Mouse (Mus musculus) CH12.LX (cell line): ENCODE data around the gene Eif4e. TPM values are rescaled to one million over a fixed set of nuclear protein-coding genes. Genes with fewer than 3 reads are reported as not detected.
A peak's percentile ranks its signal among the peaks of the same experiment; 100 is the strongest.

Source experiments
- DNase-seq: peaks from one replicate; pipeline ENCODE4 v3.0.0-alpha.2; 2013; ENCODE audit errors: extremely low read depth
- H3K27ac ChIP-seq: 2 replicates; pipeline ENCODE4 v1.5.1; 2012; ENCODE audit warnings: low read depth, mild to moderate bottlenecking, control low read depth, moderate library complexity; ENCODE audit not compliant: insufficient read depth
- H3K27me3 ChIP-seq: replicated peaks from 2 replicates; pipeline ENCODE3; 2012; ENCODE audit warnings: inconsistent platforms
- H3K36me3 ChIP-seq, 2 experiments: replicated peaks in 1 of 2; 2 replicates each; pipeline versions ENCODE3 to v1.6.1; 2012; ENCODE audit warnings: inconsistent platforms in 1 of 2, low read length in 1 of 2, mild to moderate bottlenecking in 1 of 2, mixed read lengths in 1 of 2, moderate library complexity in 1 of 2; ENCODE audit not compliant: control insufficient read depth in 1 of 2, insufficient read depth in 1 of 2
- H3K4me1 ChIP-seq, 2 experiments: 2 replicates each; pipeline ENCODE4 v1.6.1; 2012; ENCODE audit warnings: inconsistent platforms in 1 of 2, moderate library complexity in 1 of 2; ENCODE audit not compliant: insufficient read depth in 2 of 2, control insufficient read depth in 1 of 2
- H3K4me2 ChIP-seq: 2 replicates; pipeline ENCODE4 v1.6.1; 2012; ENCODE audit warnings: low read depth, mild to moderate bottlenecking, control low read depth; ENCODE audit not compliant: poor library complexity, insufficient read depth, severe bottlenecking
- H3K4me3 ChIP-seq, 3 experiments: fragments of 150-350 bp in 1 of 3; sonication (generic) in 1 of 3; replicated peaks in 1 of 3; 2 replicates each; pipeline versions ENCODE3 to v1.5.1; 2011 to 2012; ENCODE audit warnings: low read depth in 2 of 3, low read length in 2 of 3, mild to moderate bottlenecking in 2 of 3, moderate library complexity in 2 of 3, control low read depth in 1 of 3, improper control_type of control experiment in 1 of 3, inconsistent platforms in 1 of 3, mixed read lengths in 1 of 3; ENCODE audit not compliant: poor library complexity in 1 of 3
- H3K79me2 ChIP-seq: replicated peaks from 2 replicates; pipeline ENCODE4 v1.6.1; 2012; ENCODE audit warnings: mild to moderate bottlenecking, moderate library complexity; ENCODE audit not compliant: control insufficient read depth, poor library complexity, insufficient read depth, severe bottlenecking; ENCODE audit errors: extremely low read depth
- H3K9ac ChIP-seq: 2 replicates; pipeline ENCODE4 v1.6.1; 2012; ENCODE audit warnings: low read depth, mild to moderate bottlenecking, control low read depth, moderate library complexity; ENCODE audit not compliant: insufficient read depth
- H3K9me3 ChIP-seq: replicated peaks from 2 replicates; pipeline ENCODE3; 2012; ENCODE audit warnings: low read length, inconsistent platforms, mixed read lengths
- BHLHE40 ChIP-seq: IDR thresholded peaks from 2 replicates; pipeline ENCODE4 v1.6.1; 2011; ENCODE audit warnings: mild to moderate bottlenecking, low read depth, low read length, improper control_type of control experiment
- CHD2 ChIP-seq: IDR thresholded peaks from 2 replicates; pipeline ENCODE4 v1.6.1; 2011; ENCODE audit warnings: low read length, improper control_type of control experiment
- CTCF ChIP-seq, 2 experiments: IDR thresholded peaks in 1 of 2; conservative IDR thresholded peaks in 1 of 2; 2 replicates each; pipeline ENCODE4 v1.5.1; 2011 to 2012; ENCODE audit warnings: low read depth in 2 of 2, low read length in 2 of 2, improper control_type of control experiment in 1 of 2, inconsistent platforms in 1 of 2, mild to moderate bottlenecking in 1 of 2, moderate library complexity in 1 of 2
- E2F4 ChIP-seq: IDR thresholded peaks from 2 replicates; pipeline ENCODE4 v1.6.1; 2011; ENCODE audit warnings: low read depth, low read length, improper control_type of control experiment; ENCODE audit not compliant: insufficient replicate concordance
- ELF1 ChIP-seq: IDR thresholded peaks from 2 replicates; pipeline ENCODE4 v1.6.1; 2014; ENCODE audit warnings: low read depth, mild to moderate bottlenecking, inconsistent platforms, low read length, improper control_type of control experiment
- EP300 ChIP-seq: IDR thresholded peaks from 2 replicates; pipeline ENCODE4 v1.6.1; 2011; ENCODE audit warnings: low read length, improper control_type of control experiment
- ETS1 ChIP-seq: conservative IDR thresholded peaks from 2 replicates; pipeline ENCODE4 v1.6.1; 2012; ENCODE audit warnings: low read depth, mild to moderate bottlenecking, inconsistent platforms, low read length, improper control_type of control experiment, moderate library complexity
- GABPA ChIP-seq: IDR thresholded peaks from 2 replicates; pipeline ENCODE4 v1.6.1; 2012; ENCODE audit warnings: low read depth, low read length, improper control_type of control experiment, inconsistent platforms; ENCODE audit not compliant: insufficient replicate concordance
- HCFC1 ChIP-seq: IDR thresholded peaks from 2 replicates; pipeline ENCODE4 v1.6.1; 2012; ENCODE audit warnings: low read depth, mild to moderate bottlenecking, inconsistent platforms, low read length, improper control_type of control experiment
- IRF4 ChIP-seq: IDR thresholded peaks from 2 replicates; pipeline ENCODE4 v1.6.1; 2014; ENCODE audit warnings: low read depth, mild to moderate bottlenecking, inconsistent platforms, low read length, improper control_type of control experiment
- JUN ChIP-seq: IDR thresholded peaks from 2 replicates; pipeline ENCODE4 v1.6.1; 2011; ENCODE audit warnings: low read depth, mild to moderate bottlenecking, low read length, improper control_type of control experiment, moderate library complexity; ENCODE audit not compliant: insufficient read depth
- JUND ChIP-seq: conservative IDR thresholded peaks from 2 replicates; pipeline ENCODE4 v1.6.1; 2011; ENCODE audit warnings: low read depth, low read length, improper control_type of control experiment
- KAT2A ChIP-seq: IDR thresholded peaks from 2 replicates; pipeline ENCODE4 v1.6.1; 2012; ENCODE audit warnings: low read length, improper control_type of control experiment, inconsistent platforms; ENCODE audit not compliant: insufficient replicate concordance
- MAFK ChIP-seq: IDR thresholded peaks from 2 replicates; pipeline ENCODE4 v1.6.1; 2011; ENCODE audit warnings: low read length, improper control_type of control experiment; ENCODE audit not compliant: insufficient replicate concordance
- MAX ChIP-seq: IDR thresholded peaks from 2 replicates; pipeline ENCODE4 v1.6.1; 2011; ENCODE audit warnings: low read length, improper control_type of control experiment
- MAZ ChIP-seq: IDR thresholded peaks from 2 replicates; pipeline ENCODE4 v1.6.1; 2012; ENCODE audit warnings: low read depth, mild to moderate bottlenecking, inconsistent platforms, low read length, improper control_type of control experiment, moderate library complexity
- MEF2A ChIP-seq: IDR thresholded peaks from 2 replicates; pipeline ENCODE4 v1.6.1; 2014; ENCODE audit warnings: low read depth, mild to moderate bottlenecking, inconsistent platforms, low read length, improper control_type of control experiment, borderline replicate concordance
- MXI1 ChIP-seq: IDR thresholded peaks from 2 replicates; pipeline ENCODE4 v1.6.1; 2011; ENCODE audit warnings: mild to moderate bottlenecking, low read depth, low read length, improper control_type of control experiment
- MYC ChIP-seq: IDR thresholded peaks from 2 replicates; pipeline ENCODE4 v1.6.1; 2011; ENCODE audit warnings: low read depth, mild to moderate bottlenecking, improper control_type of control experiment, low read length
- NRF1 ChIP-seq: IDR thresholded peaks from 2 replicates; pipeline ENCODE4 v1.6.1; 2014; ENCODE audit warnings: low read depth, mild to moderate bottlenecking, inconsistent platforms, low read length, improper control_type of control experiment, moderate library complexity
- PAX5 ChIP-seq: IDR thresholded peaks from 2 replicates; pipeline ENCODE4 v1.6.1; 2012; ENCODE audit warnings: low read length, inconsistent platforms, mixed read lengths
- POLR2AphosphoS2 ChIP-seq: IDR thresholded peaks from 2 replicates; pipeline ENCODE4 v1.6.1; 2011; ENCODE audit warnings: low read depth, low read length, improper control_type of control experiment
- RAD21 ChIP-seq: IDR thresholded peaks from 2 replicates; pipeline ENCODE4 v1.6.1; 2011; ENCODE audit warnings: low read depth, mild to moderate bottlenecking, low read length, improper control_type of control experiment, moderate library complexity
- RCOR1 ChIP-seq: conservative IDR thresholded peaks from 2 replicates; pipeline ENCODE4 v1.6.1; 2012; ENCODE audit warnings: low read depth, mild to moderate bottlenecking, inconsistent platforms, low read length, improper control_type of control experiment
- SIN3A ChIP-seq: IDR thresholded peaks from 2 replicates; pipeline ENCODE4 v1.6.1; 2012; ENCODE audit warnings: low read length, improper control_type of control experiment, inconsistent platforms
- SMC3 ChIP-seq: IDR thresholded peaks from 2 replicates; pipeline ENCODE4 v1.6.1; 2011; ENCODE audit warnings: low read depth, low read length, improper control_type of control experiment
- TCF12 ChIP-seq: IDR thresholded peaks from 2 replicates; pipeline ENCODE4 v1.6.1; 2014; ENCODE audit warnings: low read depth, mild to moderate bottlenecking, inconsistent platforms, low read length, improper control_type of control experiment
- UBTF ChIP-seq: IDR thresholded peaks from 2 replicates; pipeline ENCODE4 v1.6.1; 2012; ENCODE audit warnings: low read depth, mild to moderate bottlenecking, inconsistent platforms, low read length, improper control_type of control experiment, moderate library complexity
- ZC3H11A ChIP-seq: IDR thresholded peaks from 2 replicates; pipeline ENCODE4 v1.6.1; 2012; ENCODE audit warnings: low read depth, mild to moderate bottlenecking, inconsistent platforms, low read length, improper control_type of control experiment
- ZKSCAN1 ChIP-seq: IDR thresholded peaks from 2 replicates; pipeline ENCODE4 v1.6.1; 2012; ENCODE audit warnings: low read depth, inconsistent platforms, low read length, improper control_type of control experiment, borderline replicate concordance
- ZMIZ1 ChIP-seq: IDR thresholded peaks from 2 replicates; pipeline ENCODE4 v1.6.1; 2012; ENCODE audit warnings: low read depth, mild to moderate bottlenecking, inconsistent platforms, low read length, improper control_type of control experiment
- ZNF384 ChIP-seq: IDR thresholded peaks from 2 replicates; pipeline ENCODE4 v1.6.1; 2012; ENCODE audit warnings: low read depth, low read length, improper control_type of control experiment, inconsistent platforms
- dilution Hi-C: fragments of 300-500 bp; cut with MboI; formaldehyde crosslinking; loops from 2 replicates; pipeline ENCODE4 v1.14.3; 2020; ENCODE audit warnings: low sequenced_read_pairs; ENCODE audit not compliant: extremely low pct_unique_long_range_greater_than_20kb, extremely low pct_ligation_motif_present
- in situ Hi-C: fragments of 300-500 bp; cut with MboI; formaldehyde crosslinking; loops from 3 replicates; pipeline ENCODE4 v1.14.3; 2019; ENCODE audit warnings: low sequenced_read_pairs, low pct_ligation_motif_present, low pct_unique_long_range_greater_than_20kb, mixed read lengths
- polyA plus RNA-seq: library from polyadenylated mRNA; unstranded; fragments of >175 nt; gene quantifications from 2 replicates; pipeline ENCODE4 v1.2.1, GENCODE M21; 2012; ENCODE audit warnings: low read depth; ENCODE audit not compliant: insufficient read length
- total RNA-seq, 2 experiments: library from RNA; depleted of rRNA; stranded (reverse); fragments of 300-350 nt in 1 of 2; fragments of >200 nt in 1 of 2; gene quantifications; 2 replicates each; pipeline ENCODE4 v1.2.3; 2012 to 2014

Eif4e gene
- total and polyA plus RNA-seq, 3 experiments, result 490 to 850 (median 590) TPM

DNA sequence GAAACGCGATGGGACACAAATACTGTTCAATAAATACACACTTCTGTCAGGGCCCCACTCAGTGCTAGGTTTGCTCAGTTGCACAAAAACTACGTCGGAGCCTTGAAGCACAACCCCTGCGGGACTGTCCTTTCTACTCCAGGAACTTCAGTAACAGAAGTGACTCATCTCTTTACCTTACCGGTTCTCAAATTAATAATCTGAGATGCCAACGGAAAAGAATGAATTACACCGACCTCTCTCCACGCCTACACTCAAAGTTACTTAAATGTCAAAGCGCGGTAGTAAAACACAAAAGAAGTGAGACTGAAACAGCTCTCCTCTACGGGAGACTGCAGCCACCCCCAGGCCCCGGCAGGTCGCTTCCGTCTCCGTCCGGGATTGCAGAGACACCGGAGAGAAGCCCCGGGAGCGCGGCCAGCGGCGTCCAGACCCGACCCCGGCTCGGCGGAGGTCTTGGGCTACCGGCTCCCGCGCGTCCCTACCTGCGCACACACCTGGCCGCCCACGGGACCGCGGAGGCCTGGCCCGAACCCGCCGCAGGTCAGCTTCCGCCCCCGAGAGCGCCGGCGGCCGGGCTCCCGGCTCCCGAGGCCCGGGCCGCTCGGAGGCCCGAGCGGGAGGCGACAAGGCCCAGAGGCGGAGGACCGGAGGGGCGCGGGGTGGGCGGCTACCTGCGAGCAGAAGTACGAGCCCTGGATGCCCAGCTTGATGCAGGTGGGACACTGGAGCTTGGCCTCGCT, 37.2 kb upstream of the Eif4e start (continued):
- TF ChIP-seq TCF12, result no peak
- no peak for TF ChIP-seq MAX
- no peak for TF ChIP-seq E2F4
- TF ChIP-seq HCFC1, result no peak
- no peak for TF ChIP-seq BHLHE40
- no peak for TF ChIP-seq ZMIZ1
- no peak for TF ChIP-seq POLR2AphosphoS2
- peak; percentile 61 for TF ChIP-seq MXI1
- TF ChIP-seq RCOR1, result no peak; the same call in 1 of the 2 replicates
- TF ChIP-seq KAT2A, result no peak
- no peak for TF ChIP-seq RAD21
- TF ChIP-seq MEF2A, result peak; percentile 56
- TF ChIP-seq JUND, result peak; percentile 78
- 0 out of 2 replicates have a peak, but pooled peaks have one; percentile 14 for TF ChIP-seq ETS1
- TF ChIP-seq MAZ, result no peak
- no peak for TF ChIP-seq NRF1
- TF ChIP-seq EP300, result peak; percentile 67
- TF ChIP-seq SIN3A, result peak; percentile 88
- TF ChIP-seq ZKSCAN1, result no peak
- TF ChIP-seq UBTF, result peak; percentile 98; the same call in 1 of the 2 replicates
- no peak for TF ChIP-seq ZNF384

DNA sequence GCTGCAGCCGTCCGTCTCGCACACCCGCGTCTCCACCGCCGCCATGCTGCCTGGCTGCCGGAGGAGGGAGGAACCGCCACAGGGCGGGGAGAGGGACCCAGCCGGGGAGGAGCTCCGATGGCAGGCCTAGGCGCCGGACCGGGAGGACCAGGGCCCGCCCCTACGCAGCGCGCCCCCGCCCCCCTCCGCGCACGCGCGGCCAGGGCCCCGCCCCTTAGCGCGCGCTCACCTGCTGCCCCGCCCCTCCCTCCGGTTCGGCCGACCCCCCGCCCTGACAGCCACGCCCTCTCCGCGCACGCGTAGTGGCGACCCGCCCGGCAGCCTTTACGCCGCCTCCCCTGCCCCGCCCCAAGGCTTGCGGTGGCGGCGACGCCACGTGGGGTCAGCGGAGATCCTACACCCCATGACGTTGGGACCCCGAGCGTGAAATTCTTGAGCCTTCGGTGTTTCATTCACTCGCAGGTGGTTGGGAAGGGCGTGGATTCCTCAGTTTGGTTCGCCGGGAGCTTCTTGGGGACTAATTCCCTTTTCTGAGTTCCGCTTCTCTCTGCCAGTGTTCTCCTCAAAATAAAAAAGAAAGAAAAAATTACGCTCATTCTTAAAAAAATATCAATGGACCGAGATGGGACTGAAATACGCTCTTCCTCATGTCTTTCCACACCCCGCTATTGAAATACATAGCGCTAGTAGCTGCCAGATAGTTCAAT, 36.5 kb upstream of the Eif4e start, which contains the start of gene Metap1:
Metap1 (minus strand) TSS at position 189 of the 707 bp plus-strand sequence.
- Histone ChIP-seq H3K36me3 (peaks cover 15 to 26% of the 10 kb centered on the region in 2 experiments), H3K79me2 (peaks cover 46% of the 10 kb centered on the region), H3K9me3 (peaks cover 12% of the 10 kb centered on the region), H3K27ac (peak within 1 kb of the TSS; percentile 44), H3K4me3 (peak within 1 kb of the TSS; percentile 79 to 90 (median 83)), H3K9ac (peak within 1 kb of the TSS; percentile 87), H3K4me2 (peak within 1 kb of the TSS; percentile 93), H3K4me1 (peaks cover 3 to 31% of the 10 kb centered on the region in 2 experiments; a peak in 3 of 4 replicates), H3K27me3 (no peaks in the 10 kb centered on the region)
- in situ Hi-C loops (no loop called here), dilution Hi-C loops (no loop called here)
- peak; percentile 98 for DNase-seq
- TF ChIP-seq TCF12 (peak; percentile 93), BHLHE40 (peak; percentile 45), UBTF (0 out of 2 replicates have a peak, but pooled peaks have one; percentile 55), SMC3 (no peak), CTCF (conservative IDR thresholded peaks at IDR 0.05 in 1 of 2, IDR thresholded peaks at IDR 0.05 in 1 of 2; ENCODE audit: low read depth in 2 of 2, low read length in 2 of 2) (no peak), GABPA (no peak), ZC3H11A (no peak), HCFC1 (peak; percentile 60), ETS1 (peak; percentile 16; the same call in 1 of the 2 replicates), CHD2 (0 out of 2 replicates have a peak, but pooled peaks have one; percentile 22), ZKSCAN1 (no peak), MXI1 (peak; percentile 100), POLR2AphosphoS2 (peak; percentile 89; the same call in 1 of the 2 replicates), RAD21 (no peak; the same call in 1 of the 2 replicates), IRF4 (peak; percentile 16; the same call in 1 of the 2 replicates), MYC (peak; percentile 98), E2F4 (no peak), PAX5 (no peak), ELF1 (no peak), JUN (no peak), EP300 (peak; percentile 49), MAX (peak; percentile 98), MAFK (no peak)
